Mouse (Mus musculus) limb, embryonic 15.5 days (tissue): ENCODE data around the gene Pemt. TPM values are rescaled to one million over a fixed set of nuclear protein-coding genes. Genes with fewer than 3 reads are reported as not detected.
"Not testable (repeated sequence)": the region's sequence is repeated elsewhere in the genome, so short reads cannot be mapped to it uniquely, and the experiment has no call there.

Experiments used
- ATAC-seq: fragments of 200-750 bp; cut with Nextera tagmentation; 2 replicates; pipeline ENCODE4 v1.8.0; 2017; ENCODE audit warnings: low read depth, moderate TSS enrichment; ENCODE audit not compliant: insufficient number of reproducible peaks, low FRiP score, low TSS enrichment
- H3K27ac ChIP-seq: fragments of 300-500 bp; sonication (generic); 2 replicates; pipeline ENCODE4 v1.5.1; 2015; ENCODE audit warnings: moderate library complexity, mild to moderate bottlenecking, inconsistent platforms
- H3K27me3 ChIP-seq: fragments of 300-500 bp; sonication (generic); 2 replicates; pipeline ENCODE4 v1.6.1; 2015; ENCODE audit warnings: inconsistent platforms
- H3K36me3 ChIP-seq: fragments of 300-500 bp; sonication (generic); 2 replicates; pipeline ENCODE4 v1.6.1; 2015; ENCODE audit warnings: inconsistent platforms
- H3K4me1 ChIP-seq: fragments of 300-500 bp; sonication (generic); 2 replicates; pipeline ENCODE4 v1.6.1; 2015; ENCODE audit warnings: inconsistent platforms
- H3K4me2 ChIP-seq: fragments of 300-500 bp; sonication (generic); 2 replicates; pipeline ENCODE4 v1.6.1; 2015; ENCODE audit warnings: mild to moderate bottlenecking, inconsistent platforms
- H3K4me3 ChIP-seq: fragments of 300-500 bp; sonication (generic); 2 replicates; pipeline ENCODE4 v1.5.1; 2015; ENCODE audit warnings: mild to moderate bottlenecking, inconsistent platforms
- H3K9ac ChIP-seq: fragments of 300-500 bp; sonication (generic); 2 replicates; pipeline ENCODE4 v1.6.1; 2015; ENCODE audit warnings: inconsistent platforms
- H3K9me3 ChIP-seq: fragments of 300-500 bp; sonication (generic); 2 replicates; pipeline ENCODE4 v1.6.1; 2016; ENCODE audit warnings: inconsistent platforms
- WGBS: fragments of 180-500 bp; shearing (Covaris S2); methylation state at CpG from one replicate; pipeline ENCODE4 v1.1.7; 2015; 5-methylcytosine and 5-hydroxymethylcytosine counted together
- polyA plus RNA-seq: library from polyadenylated mRNA; unstranded; fragments of >200 nt; fragmentation: Nextera tagmentation; extraction: Ambion mirVana; gene quantifications from 2 replicates; pipeline ENCODE4 v1.2.1, GENCODE M21; 2015

Gene Pemt
- polyA plus RNA-seq, 1 experiment from 2014 or later: 4.6 TPM

DNA sequence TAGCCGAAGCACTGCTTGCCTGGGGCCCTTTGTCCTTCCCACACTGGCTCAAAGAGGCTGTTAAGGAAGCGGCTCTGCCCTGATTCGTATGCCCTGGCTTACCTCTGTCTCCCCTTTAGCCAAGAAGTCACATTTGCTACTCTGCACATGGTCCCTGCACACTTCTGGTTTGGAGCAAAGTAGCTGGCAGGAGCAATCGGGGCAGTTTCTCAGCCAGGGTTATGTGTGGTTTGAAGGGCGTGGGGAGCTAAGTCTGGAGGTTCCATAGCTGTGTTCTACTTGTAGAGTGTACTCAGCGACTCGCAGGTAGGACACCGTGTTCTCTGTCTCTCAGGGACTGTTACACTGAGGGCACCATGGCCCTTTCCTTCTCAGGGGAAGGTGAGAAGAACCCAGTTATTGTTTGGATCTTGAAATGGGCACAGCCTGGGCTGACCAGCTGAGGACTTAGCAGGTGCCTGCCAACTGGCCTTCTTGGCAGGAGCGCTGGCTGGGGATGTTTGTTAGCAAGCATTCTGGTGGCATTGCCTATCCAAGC is 84.9 kb downstream of the Pemt start:
- H3K4me2 ChIP-seq: no peak overlapping the region

DNA sequence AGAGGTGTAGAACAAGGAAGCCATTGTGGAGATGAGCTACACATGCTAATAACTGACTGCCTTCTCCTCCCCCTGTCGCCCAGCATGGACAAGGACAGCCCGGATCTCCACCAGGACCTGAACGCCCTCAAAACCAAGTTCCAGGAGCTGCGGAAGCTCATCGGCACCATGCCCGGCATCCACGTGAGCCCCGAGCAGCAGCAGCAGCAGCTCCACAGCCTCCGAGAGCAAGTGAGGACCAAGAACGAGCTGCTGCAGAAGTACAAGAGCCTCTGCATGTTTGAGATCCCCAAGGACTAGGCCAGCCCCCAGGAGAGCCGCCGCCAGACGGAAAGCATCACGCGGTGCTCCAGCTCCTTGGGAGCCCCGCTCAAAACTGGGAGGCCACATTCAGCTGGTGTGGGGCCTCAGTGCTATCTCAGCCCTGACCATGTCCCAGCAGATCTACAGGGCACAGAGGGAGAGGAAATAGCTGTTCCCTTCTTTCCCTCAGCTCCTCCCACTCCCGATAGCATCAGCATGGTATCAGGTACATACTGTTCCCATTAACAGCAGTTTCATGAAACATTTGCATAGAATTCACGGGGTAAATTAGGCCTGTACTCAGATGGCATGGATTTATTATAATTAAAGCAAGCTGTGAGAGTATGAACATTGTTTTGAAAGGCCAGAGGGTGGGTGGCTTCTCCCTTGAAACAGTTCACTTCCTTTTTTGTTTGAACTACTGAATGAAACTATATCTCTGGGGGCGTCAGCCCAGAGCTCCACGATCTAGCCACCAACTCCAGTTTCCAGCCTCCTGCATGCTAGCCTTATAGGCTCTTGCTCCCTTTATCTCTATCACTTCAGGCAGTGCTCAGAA is 85.6 kb downstream of the Pemt start:
- no peak for ATAC-seq
- H3K9me3 ChIP-seq: no peaks in the 10 kb centered on the region
- H3K27ac ChIP-seq: peak overlapping the region; percentile 33; the same call in 1 of the 2 replicates
- no peak overlapping the region for H3K4me3 ChIP-seq
- H3K9ac ChIP-seq: no peak overlapping the region
- H3K36me3 ChIP-seq: peaks cover 32% of the 10 kb centered on the region
- WGBS: 64% methylated on average over 20 of the region's 20 CpGs
- H3K27me3 ChIP-seq: peaks cover 30% of the 10 kb centered on the region
- H3K4me1 ChIP-seq: peaks cover 33% of the 10 kb centered on the region
- no peak overlapping the region for H3K4me2 ChIP-seq

More for the DNA sequence above, 84.9 kb downstream of the Pemt start:
- Histone ChIP-seq H3K4me1 (peaks cover 38% of the 10 kb centered on the region), H3K27me3 (peaks cover 30% of the 10 kb centered on the region), H3K9ac (no peak overlapping the region), H3K4me3 (no peak overlapping the region), H3K9me3 (no peaks in the 10 kb centered on the region), H3K27ac (peak overlapping the region; percentile 29; the same call in 1 of the 2 replicates), H3K36me3 (peaks cover 29% of the 10 kb centered on the region)
- no peak for ATAC-seq
- WGBS: 75% methylated on average over 9 of the region's 9 CpGs

DNA sequence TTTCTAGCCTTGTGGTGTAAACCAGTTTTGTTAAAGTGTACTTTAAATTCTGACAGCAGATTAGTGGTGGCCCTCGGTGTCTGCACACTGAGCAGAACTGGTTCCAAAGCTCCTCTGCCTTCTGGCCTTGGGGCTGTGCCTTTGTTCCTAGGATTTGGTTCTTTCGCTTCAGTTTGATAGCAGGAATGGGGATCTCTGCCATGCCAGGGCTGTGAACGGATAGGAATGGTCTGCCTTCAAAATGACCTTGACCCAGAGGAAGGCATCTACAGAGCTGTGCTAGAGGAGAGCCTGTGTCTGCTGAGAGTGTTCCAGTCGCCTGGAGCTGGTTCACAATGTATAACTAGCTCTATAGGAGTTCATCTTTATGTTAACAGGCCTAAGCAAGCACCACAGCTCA is 86.8 kb downstream of the Pemt start:
- Histone ChIP-seq H3K27ac (no peak overlapping the region), H3K36me3 (peaks cover 37% of the 10 kb centered on the region), H3K27me3 (peaks cover 26% of the 10 kb centered on the region), H3K4me1 (peaks cover 20% of the 10 kb centered on the region), H3K4me2 (no peak overlapping the region), H3K9ac (no peak overlapping the region), H3K4me3 (no peak overlapping the region), H3K9me3 (no peaks in the 10 kb centered on the region)
- 82% methylated on average over 4 of the region's 4 CpGs for WGBS
- no peak for ATAC-seq

DNA sequence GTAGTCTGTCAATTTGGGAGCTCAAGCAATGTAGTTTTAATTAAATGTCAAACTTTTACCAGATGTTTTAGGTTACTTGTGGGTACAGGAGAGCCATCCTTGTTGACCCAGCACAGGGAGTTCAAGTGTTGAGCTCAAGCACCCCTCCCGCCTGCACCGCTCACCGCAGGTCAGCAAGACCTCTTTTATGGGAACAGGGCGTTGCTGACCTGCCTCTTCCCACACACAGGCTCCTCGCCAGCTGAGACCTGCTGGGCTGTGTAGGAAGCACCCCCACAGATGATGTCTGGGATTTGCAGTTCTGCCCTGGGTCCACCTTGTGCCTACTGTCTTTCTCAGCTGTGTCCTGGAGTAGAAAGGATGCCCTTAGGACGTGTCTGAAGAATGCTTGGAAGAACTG is 89.5 kb downstream of the Pemt start:
- Histone ChIP-seq H3K27ac (no peak overlapping the region), H3K4me3 (no peak overlapping the region), H3K4me1 (peaks cover 11% of the 10 kb centered on the region; the same call in 1 of the 2 replicates), H3K9me3 (no peaks in the 10 kb centered on the region), H3K27me3 (peaks cover under 1% of the 10 kb centered on the region; the same call in 1 of the 2 replicates), H3K4me2 (no peak overlapping the region), H3K36me3 (peaks cover 28% of the 10 kb centered on the region), H3K9ac (no peak overlapping the region)
- 68% methylated on average over 6 of the region's 6 CpGs for WGBS
- no peak for ATAC-seq

DNA sequence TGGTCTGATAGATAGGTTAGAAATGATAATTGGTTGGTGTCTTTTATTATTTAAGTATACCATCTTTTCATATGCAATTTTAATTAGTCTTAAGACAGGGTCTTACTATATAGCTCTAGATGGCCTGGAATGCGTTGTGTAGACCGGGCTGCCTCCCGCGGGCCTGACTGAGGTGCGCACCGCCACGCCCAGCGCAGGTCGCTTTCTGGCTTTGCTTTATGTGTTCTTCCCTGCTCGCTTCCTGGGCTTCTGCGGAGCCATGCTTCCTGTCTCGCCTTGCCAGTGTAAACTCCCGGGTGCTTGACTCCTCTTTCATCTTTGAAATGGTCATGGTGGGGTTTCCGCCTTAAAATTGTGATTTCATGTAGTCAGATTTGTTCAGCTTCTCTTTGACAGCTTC is 93.4 kb downstream of the Pemt start:
- peaks cover 12% of the 10 kb centered on the region for H3K4me1 ChIP-seq
- no peak for ATAC-seq
- no peak overlapping the region for H3K9ac ChIP-seq
- H3K9me3 ChIP-seq: no peaks in the 10 kb centered on the region
- 0 out of 2 replicates have a peak, but pooled peaks cover 14% of the 10 kb centered on the region for H3K36me3 ChIP-seq
- no peak overlapping the region for H3K4me2 ChIP-seq
- H3K27ac ChIP-seq: no peak overlapping the region
- no peaks in the 10 kb centered on the region for H3K27me3 ChIP-seq
- no peak overlapping the region for H3K4me3 ChIP-seq
- 80% methylated on average over 14 of the region's 14 CpGs for WGBS

DNA sequence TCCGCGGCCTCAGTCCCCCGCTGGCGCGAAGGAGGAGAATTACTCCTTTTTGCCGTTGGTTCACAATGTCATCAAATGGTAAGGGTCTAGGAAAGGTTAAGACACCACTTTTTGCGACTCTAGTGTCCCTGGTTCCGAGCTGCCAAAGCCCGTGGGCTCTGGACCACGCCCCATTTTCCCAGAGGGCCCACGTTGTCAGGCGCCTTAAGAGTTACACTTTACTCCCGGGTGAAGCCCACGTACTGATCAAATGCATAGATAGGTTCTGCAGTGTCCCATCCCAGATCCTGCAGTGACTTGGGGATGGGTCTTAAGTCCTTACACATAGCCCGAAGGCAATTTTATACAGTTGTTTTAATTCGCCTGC is 97.9 kb downstream of the Pemt start:
- peak overlapping the region; percentile 90 for H3K4me3 ChIP-seq
- H3K27ac ChIP-seq: peak overlapping the region; percentile 79
- H3K9me3 ChIP-seq: no peaks in the 10 kb centered on the region
- WGBS: 2% methylated on average over 16 of the region's 16 CpGs
- no peaks in the 10 kb centered on the region for H3K36me3 ChIP-seq
- peak; percentile 45; the same call in 1 of the 2 replicates for ATAC-seq
- peak overlapping the region; percentile 99 for H3K9ac ChIP-seq
- peak overlapping the region; percentile 71 for H3K4me2 ChIP-seq
- H3K27me3 ChIP-seq: no peaks in the 10 kb centered on the region
- H3K4me1 ChIP-seq: peaks cover 18% of the 10 kb centered on the region

DNA sequence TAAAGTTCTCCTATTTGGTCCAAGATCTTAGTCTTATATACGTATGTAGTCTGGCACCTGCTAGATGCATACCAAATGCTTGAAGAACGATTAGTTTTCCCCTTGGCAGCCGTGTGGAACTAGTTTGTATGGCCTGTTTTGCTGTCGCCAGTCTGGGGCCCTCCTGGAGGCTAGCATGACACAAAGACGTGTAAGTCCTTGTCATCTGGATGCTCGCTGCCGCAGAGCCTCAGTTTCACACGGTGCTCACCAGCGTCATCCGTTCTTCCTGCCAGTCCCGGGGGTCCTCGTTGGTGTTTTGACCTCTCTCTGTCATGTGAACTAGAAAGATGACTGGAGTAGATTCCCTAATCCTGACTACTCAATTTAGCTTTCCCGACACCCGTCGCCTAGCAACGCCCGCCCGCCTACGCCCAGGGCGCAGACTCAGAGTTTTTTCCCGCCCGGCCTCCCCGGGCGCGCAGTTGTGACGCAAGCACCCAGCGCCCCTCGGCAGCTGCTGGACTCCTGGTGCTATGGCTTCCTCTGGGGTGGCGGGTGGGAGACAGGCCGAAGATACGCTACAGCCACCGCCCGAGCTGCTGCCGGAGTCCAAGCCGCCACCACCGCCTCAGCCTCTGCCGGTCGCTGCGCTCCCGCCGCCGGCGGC is 98.4 kb downstream of the Pemt start, which contains the start of gene Med9:
Gene Med9 (plus strand): TSS at position 455 of the 649 bp plus-strand sequence.
- H3K27me3 ChIP-seq: no peaks in the 10 kb centered on the region
- peak; percentile 90 for ATAC-seq
- peak within 1 kb of the TSS; percentile 71 for H3K4me2 ChIP-seq
- under 1% methylated on average over 43 of the region's 43 CpGs for WGBS
- H3K27ac ChIP-seq: peak within 1 kb of the TSS; percentile 79
- peaks cover 16% of the 10 kb centered on the region for H3K4me1 ChIP-seq
- no peaks in the 10 kb centered on the region for H3K36me3 ChIP-seq
- no peaks in the 10 kb centered on the region for H3K9me3 ChIP-seq
- H3K4me3 ChIP-seq: peak within 1 kb of the TSS; percentile 90
- H3K9ac ChIP-seq: peak within 1 kb of the TSS; percentile 99

DNA sequence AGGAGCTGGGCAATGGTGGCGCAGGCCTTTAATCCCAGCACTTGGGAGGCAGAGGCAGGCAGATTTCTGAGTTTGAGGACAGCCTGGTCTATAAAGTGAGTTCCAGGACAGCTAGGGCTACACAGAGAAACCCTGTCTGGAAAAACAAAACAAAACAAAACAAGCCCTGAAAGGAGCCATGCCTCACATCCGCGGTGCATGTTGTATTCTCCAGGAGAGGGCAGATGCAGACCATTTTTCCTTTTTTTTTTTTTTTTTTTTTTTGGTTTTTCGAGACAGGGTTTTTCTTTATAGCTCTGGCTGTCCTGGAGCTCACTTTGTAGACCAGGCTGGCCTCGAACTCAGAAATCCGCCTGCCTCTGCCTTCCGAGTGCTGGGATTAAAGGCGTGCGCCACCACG is 101.4 kb downstream of the Pemt start:
- H3K27me3 ChIP-seq, H3K9me3 ChIP-seq, H3K4me2 ChIP-seq, ATAC-seq, H3K4me3 ChIP-seq, H3K27ac ChIP-seq, H3K9ac ChIP-seq, H3K36me3 ChIP-seq: not testable (repeated sequence)
- peaks cover 16% of the 10 kb centered on the region for H3K4me1 ChIP-seq
- 85% methylated on average over 10 of the region's 10 CpGs for WGBS

DNA sequence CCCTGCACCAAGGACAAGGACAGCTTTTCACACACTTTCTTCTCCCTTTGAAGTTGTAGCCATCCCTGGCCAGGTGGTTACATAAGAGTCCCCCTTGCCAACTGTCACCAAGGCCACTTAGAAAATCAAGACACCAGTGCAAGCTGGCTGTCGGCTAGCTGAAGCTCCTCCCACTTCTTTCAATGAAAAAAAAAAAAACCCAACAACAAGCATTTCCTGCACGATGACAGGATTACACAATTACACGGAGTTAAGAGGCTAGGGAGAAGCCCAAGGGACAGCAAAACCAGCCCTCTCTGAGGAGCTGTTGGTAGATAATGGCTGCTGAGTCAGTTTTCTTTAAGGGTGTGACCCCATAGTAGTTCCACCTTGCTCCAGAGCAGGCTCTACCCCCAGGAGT is 104.9 kb downstream of the Pemt start:
- Histone ChIP-seq H3K27ac (no peak overlapping the region), H3K9ac (no peak overlapping the region), H3K9me3 (no peaks in the 10 kb centered on the region), H3K4me2 (no peak overlapping the region), H3K36me3 (no peaks in the 10 kb centered on the region), H3K4me3 (no peak overlapping the region), H3K4me1 (no peaks in the 10 kb centered on the region), H3K27me3 (no peaks in the 10 kb centered on the region)
- no peak for ATAC-seq
- WGBS: 27% methylated on average over 3 of the region's 3 CpGs

DNA sequence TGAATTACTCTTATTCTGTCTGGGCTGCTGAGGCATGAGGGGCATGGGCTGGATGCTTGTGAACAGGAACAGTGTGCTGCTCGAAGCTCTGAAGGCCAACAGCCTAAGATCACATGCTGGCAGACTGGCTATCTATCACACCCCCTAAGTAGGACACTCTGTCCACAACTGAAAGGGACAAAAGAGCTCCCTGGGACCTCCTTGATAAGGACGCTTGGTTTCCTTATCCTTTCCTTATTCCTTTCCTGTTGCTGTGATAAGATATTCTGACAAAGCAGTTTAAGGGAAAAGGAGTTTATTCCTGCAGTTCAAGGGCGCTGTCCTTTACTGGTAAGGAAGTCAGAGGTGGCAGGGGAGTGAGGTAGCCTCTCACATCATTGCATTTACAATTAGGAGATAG is 105.6 kb downstream of the Pemt start:
- Histone ChIP-seq H3K4me1 (no peaks in the 10 kb centered on the region), H3K4me2 (no peak overlapping the region), H3K36me3 (no peaks in the 10 kb centered on the region), H3K9me3 (no peaks in the 10 kb centered on the region), H3K9ac (no peak overlapping the region), H3K27me3 (no peaks in the 10 kb centered on the region), H3K27ac (no peak overlapping the region), H3K4me3 (no peak overlapping the region)
- no peak for ATAC-seq
- 74% methylated on average over 3 of the region's 3 CpGs for WGBS

DNA sequence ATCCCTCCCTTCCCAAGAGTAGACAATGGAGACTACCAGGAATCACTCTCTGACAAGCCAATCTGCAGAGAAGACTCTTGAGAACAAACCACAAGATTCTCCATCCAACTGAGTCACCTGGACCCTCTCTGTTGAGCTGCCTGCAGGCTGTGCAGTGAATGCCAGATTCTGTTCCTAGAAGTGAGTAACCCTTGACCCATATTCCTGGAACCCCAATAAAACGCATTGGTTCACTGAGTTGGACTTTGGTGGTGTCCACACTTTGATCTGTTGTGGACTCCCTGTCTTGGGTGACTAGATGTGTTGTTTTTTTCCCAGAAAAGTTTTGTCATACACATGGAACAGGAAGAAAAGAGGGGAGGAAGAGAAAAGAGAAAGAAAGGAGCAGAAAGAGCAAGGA is 106.5 kb downstream of the Pemt start:
- H3K4me3 ChIP-seq: no peak overlapping the region
- H3K9me3 ChIP-seq: no peaks in the 10 kb centered on the region
- H3K27me3 ChIP-seq: no peaks in the 10 kb centered on the region
- H3K4me2 ChIP-seq: no peak overlapping the region
- H3K4me1 ChIP-seq: no peaks in the 10 kb centered on the region
- no peak overlapping the region for H3K9ac ChIP-seq
- H3K36me3 ChIP-seq: no peaks in the 10 kb centered on the region
- 75% methylated on average over 1 of the region's 1 CpGs for WGBS
- ATAC-seq: no peak
- H3K27ac ChIP-seq: no peak overlapping the region

DNA sequence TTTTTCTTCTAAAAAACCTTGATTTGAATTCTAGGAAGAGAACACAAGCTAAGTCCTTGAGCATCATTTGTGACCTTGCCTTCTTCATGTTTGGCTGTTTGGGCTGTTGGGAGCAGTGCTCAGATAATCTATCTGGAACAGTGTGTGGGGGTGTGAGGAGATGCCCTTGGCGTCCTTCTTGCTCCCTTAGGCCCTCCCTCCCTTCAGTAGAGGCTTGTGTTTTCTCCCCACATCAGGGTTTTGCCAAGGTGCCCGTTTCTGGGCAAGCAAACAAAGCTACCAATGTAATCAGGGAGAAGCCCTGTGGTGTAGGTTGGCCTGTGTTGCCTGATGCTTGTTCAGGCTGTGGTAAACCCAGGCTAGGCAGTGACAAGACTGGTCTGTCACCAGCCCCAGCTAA is 108.7 kb downstream of the Pemt start:
- Histone ChIP-seq H3K4me3 (no peak overlapping the region), H3K36me3 (no peaks in the 10 kb centered on the region), H3K27me3 (0 out of 2 replicates have a peak, but pooled peaks cover 3% of the 10 kb centered on the region), H3K9me3 (no peaks in the 10 kb centered on the region), H3K27ac (no peak overlapping the region), H3K4me2 (no peak overlapping the region), H3K9ac (no peak overlapping the region), H3K4me1 (no peaks in the 10 kb centered on the region)
- no peak for ATAC-seq
- WGBS: 46% methylated on average over 2 of the region's 2 CpGs
